Comparison of ENCODE assay signal across 26 mouse cellular contexts in the genomic region with DNA sequence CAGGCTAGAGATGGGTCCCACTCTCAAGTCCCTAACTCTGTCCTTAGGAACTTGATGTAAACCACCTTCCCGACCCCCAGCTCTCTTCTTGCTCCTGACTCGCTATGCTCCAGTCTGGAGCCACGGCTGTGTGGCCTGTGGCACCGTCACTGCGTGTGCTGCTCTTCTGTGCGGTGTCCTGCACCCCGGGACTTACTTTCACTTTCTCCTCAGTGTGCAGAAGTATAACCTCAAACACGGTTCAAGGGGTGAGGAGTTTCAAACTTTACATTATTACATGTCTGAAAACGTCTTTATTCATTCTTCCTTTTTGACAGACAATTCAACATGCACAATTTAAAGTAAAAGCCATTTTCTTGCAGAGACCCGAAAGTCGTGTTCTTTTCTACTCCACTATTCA. TPM values are rescaled to one million over a fixed set of nuclear protein-coding genes. Genes with fewer than 3 reads are reported as not detected.
A peak's percentile ranks its signal among the peaks of the same experiment; 100 is the strongest.
DNase-seq lines count a peak whose midpoint lies in the region; ATAC-seq lines count a peak whose summit lies in the region.
"Had no signal": no experiment of that assay in that cellular context is flagged by ENCODE, and none has a peak within 500 bp of the region (broad histone marks: within the 10 kb centered on the region; RNA-seq: fewer than 3 reads in every experiment).

No protein-coding gene starts in this region.

- no peaks in the 10 kb centered on the region for H3K9me3 ChIP-seq in megakaryocyte, embryonic 14.5 days
- H3K9me3 ChIP-seq in midbrain, embryonic 14.5 days (ENCODE audit: control insufficient read depth, low read length): no peaks in the 10 kb centered on the region
- H3K9me3 ChIP-seq: embryonic facial prominence, embryonic 13.5 days; heart, embryonic 15.5 days; limb, embryonic 13.5 days had no signal

- DNase-seq in induced T-regulatory cell, adult 2 months (ENCODE audit: low read depth): peak; percentile 30
- DNase-seq in naive thymus-derived CD4-positive, alpha-beta T cell, adult 2 months (ENCODE audit: low read depth): peak; percentile 38
- DNase-seq in urinary bladder, postnatal 4 days (ENCODE audit: low spot score in 2 of 2): no peak
- no peak for DNase-seq in midbrain, embryonic 14.5 days
- no peak for DNase-seq in heart, postnatal 14 days
- DNase-seq: cerebellum, postnatal 10 days; gastrocnemius, postnatal 25 days; kidney, adult 18-20 months; kidney, postnatal 14 days; layer of hippocampus, postnatal 36 days; lung, adult 2 months; lung, postnatal 4 days; right cerebral cortex, adult 18-20 months had no signal

- H3K4me1 ChIP-seq in megakaryocyte, embryonic 14.5 days: no peaks in the 10 kb centered on the region
- no peaks in the 10 kb centered on the region for H3K4me1 ChIP-seq in midbrain, embryonic 14.5 days (ENCODE audit: control insufficient read depth, insufficient read depth, low read length)
- H3K4me1 ChIP-seq: embryonic facial prominence, embryonic 13.5 days; heart, embryonic 15.5 days; limb, embryonic 13.5 days had no signal

- WGBS in midbrain, embryonic 14.5 days: 95% methylated on average over 11 of the region's 11 CpGs

- no peak overlapping the region for H3K27ac ChIP-seq in midbrain, embryonic 14.5 days (replicated peaks; ENCODE audit: low read depth, low read length)
- H3K27ac ChIP-seq: embryonic facial prominence, embryonic 13.5 days; heart, embryonic 15.5 days; layer of hippocampus, adult 2 months; limb, embryonic 13.5 days had no signal

- H3K9ac ChIP-seq in midbrain, embryonic 14.5 days (replicated peaks; ENCODE audit: low read length): no peak overlapping the region
- H3K9ac ChIP-seq: embryonic facial prominence, embryonic 13.5 days; heart, embryonic 15.5 days; limb, embryonic 13.5 days had no signal

- peak overlapping the region; percentile 76 for H3K4me3 ChIP-seq in megakaryocyte, embryonic 14.5 days (replicated peaks)
- H3K4me3 ChIP-seq in midbrain, embryonic 14.5 days (replicated peaks; ENCODE audit: low read depth, low read length): no peak overlapping the region
- H3K4me3 ChIP-seq: embryonic facial prominence, embryonic 13.5 days; heart, embryonic 15.5 days; layer of hippocampus, adult 2 months; limb, embryonic 13.5 days had no signal

- H3K36me3 ChIP-seq in megakaryocyte, embryonic 14.5 days (replicated peaks; ENCODE audit: low read length): peaks cover 83% of the 10 kb centered on the region
- peaks cover 88% of the 10 kb centered on the region for H3K36me3 ChIP-seq in midbrain, embryonic 14.5 days (ENCODE audit: control insufficient read depth, insufficient read depth, low read length)

- intact Hi-C loops in heart, postnatal 14 days (cut with DNase I): no loop called here

- H3K27me3 ChIP-seq in megakaryocyte, embryonic 14.5 days (replicated peaks): no peaks in the 10 kb centered on the region
- no peaks in the 10 kb centered on the region for H3K27me3 ChIP-seq in midbrain, embryonic 14.5 days (ENCODE audit: control insufficient read depth, insufficient read depth, low read length)
- H3K27me3 ChIP-seq: embryonic facial prominence, embryonic 13.5 days; heart, embryonic 15.5 days; limb, embryonic 13.5 days had no signal

- H3K4me2 ChIP-seq in midbrain, embryonic 14.5 days (ENCODE audit: low read length): no peak overlapping the region
- H3K4me2 ChIP-seq: embryonic facial prominence, embryonic 13.5 days; heart, embryonic 15.5 days; limb, embryonic 13.5 days had no signal

- no peak for ATAC-seq in megakaryocyte, adult 5-6 weeks (ENCODE audit: poor library complexity, severe bottlenecking)
- peak; percentile 66 for ATAC-seq in CD4-positive, CD25-positive, alpha-beta regulatory T cell, adult 4 months
- no peak for ATAC-seq in midbrain, embryonic 14.5 days (ENCODE audit: low FRiP score, low TSS enrichment)
- ATAC-seq: forebrain, embryonic 16.5 days; hindbrain, embryonic 16.5 days; midbrain, embryonic 16.5 days had no signal

RNA-seq across cellular contexts. Expression of a gene that starts 51.0 kb away (rescaled TPM):
- polyA plus RNA-seq in megakaryocyte, embryonic 14.5 days (2012; ENCODE audit: insufficient read depth, low replicate concordance): 0.17 TPM in 1 of 2 replicates, not detected in the other
- 0.25 TPM in 1 of 2 replicates, not detected in the other for total RNA-seq in megakaryocyte, adult 5-6 weeks (2015)
- not detected in 2 replicates for total RNA-seq in megakaryocyte, adult 5-6 weeks (2017)
- polyA plus RNA-seq in CD4-positive, CD25-positive, alpha-beta regulatory T cell, adult 4 months (2017; shearing (Covaris generic)): not detected
- polyA plus RNA-seq in midbrain, embryonic 14.5 days (2014; fragmentation: Nextera tagmentation; extraction: Ambion mirVana): 4.4 and 6.6 TPM in 2 replicates
- total RNA-seq in heart, postnatal 14 days (2021): not detected
- total RNA-seq: heart, adult 8-10 months; hematopoietic stem cell, adult 5-6 weeks had no signal
- polyA plus RNA-seq: C2C12 had no signal

Comparison
In these comparisons a context has a peak if more than half of its experiments do, and no peak if none do; other contexts are left out.
1. DNase-seq: peak in induced T-regulatory cell, adult 2 months (single experiment) and naive thymus-derived CD4-positive, alpha-beta T cell, adult 2 months (single experiment); none in urinary bladder, postnatal 4 days (0 of 2), midbrain, embryonic 14.5 days (single experiment) and heart, postnatal 14 days (0 of 2).